Mouse (Mus musculus): ENCODE data around the gene 1700012A03Rik.

1700012A03Rik gene

DNA sequence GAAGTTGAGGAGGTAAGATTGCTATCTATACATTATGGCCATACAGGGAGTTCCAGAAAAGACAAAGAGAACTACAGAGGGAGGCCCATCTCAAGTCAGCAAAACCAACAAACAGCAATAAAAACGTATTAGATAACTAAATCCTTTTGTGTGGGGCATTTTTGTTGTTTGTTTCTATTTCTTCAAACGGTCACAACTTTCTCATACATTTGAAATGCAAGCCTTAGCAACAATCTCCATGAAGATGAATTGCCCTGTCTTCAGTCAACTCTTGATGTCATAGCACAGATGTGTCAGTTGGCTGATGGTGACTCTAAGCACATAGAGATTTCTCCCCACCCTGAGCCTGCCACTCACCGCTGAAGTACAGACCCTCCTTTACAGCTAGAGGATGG is at the start of gene 1700012A03Rik:
Gene 1700012A03Rik (plus strand): TSS at position 296 of the 395 bp plus-strand sequence.
- no peak for DNase-seq (ENCODE audit: low spot score in 2 of 2)

DNA sequence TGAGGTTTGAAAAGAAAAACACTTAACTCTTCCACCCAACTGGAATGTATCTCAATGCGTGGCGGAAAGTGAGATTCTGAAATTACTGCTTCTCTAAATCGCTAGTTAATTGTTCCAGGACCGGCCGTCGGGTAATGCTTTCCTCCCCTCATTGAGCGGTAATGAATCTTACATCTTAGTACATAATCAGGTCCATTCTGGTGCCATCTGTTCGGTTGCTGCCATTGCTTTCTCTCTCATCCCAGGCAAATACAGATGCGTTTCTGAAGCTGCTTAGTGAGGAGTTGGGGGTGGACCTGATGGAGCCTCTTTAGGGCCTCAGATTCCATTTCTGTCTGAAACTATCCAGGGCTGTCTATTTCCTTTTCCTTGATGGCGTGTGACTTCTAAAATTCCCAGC is 45.8 kb upstream of the 1700012A03Rik start:
- DNase-seq (ENCODE audit: low spot score in 2 of 2), result no peak

DNA sequence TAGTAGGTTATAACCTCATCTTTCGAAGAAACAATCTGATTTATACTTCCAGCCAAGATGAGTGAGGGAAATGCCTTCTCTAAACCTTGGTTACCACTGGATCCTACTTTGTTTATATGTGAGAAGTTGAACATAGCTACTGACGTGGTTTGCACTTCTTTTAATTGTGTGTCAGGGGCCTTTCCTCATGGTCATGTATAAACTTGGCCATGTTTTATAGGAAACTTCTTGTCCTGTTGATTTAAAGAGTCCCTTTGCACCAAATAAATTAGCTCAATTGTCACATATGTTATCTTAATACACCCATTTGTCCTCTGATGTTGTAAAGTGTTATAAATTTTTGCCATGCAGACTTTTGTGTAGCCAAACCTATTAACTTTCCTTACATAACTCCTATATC is 44.1 kb upstream of the 1700012A03Rik start:
- no peak for DNase-seq (ENCODE audit: low spot score in 2 of 2)

DNA sequence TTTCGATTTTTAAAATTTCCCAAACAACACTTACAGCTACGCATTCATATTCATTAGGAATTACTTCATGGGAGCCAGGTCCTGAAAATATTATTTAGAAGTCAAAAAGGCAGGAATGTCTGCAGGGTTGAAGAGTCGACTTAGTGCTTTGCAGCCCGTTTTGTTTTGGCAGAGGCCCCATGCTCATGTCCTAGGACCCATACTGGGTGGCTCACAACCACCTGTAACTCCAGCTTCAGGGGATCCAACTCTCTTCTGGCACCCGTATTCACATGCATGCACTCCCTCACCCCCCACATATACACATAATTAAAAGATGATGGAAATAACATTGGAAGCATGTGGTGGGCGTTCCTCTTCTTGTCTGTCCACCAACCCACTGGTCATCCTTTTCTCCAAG is 43.7 kb upstream of the 1700012A03Rik start:
- no peak for DNase-seq (ENCODE audit: low spot score in 2 of 2)

DNA sequence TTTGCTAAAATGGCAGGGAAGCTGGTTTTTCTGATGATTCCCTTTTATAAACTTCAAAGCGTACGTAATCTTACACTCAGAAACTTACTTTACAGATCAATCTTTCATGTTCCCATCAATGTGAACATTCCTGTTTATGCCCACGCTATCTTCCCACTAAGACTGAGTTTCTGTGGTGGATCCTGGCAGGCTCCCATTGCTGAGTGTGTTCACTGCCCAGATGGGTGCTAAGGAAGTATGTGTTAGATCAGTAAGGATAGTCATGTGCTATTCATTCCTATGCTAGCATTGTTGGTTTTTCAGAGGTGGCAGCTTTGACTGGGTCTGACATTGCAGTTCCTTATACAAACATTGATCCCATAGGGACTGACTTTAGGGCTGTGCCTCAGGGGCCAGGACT is 42.7 kb upstream of the 1700012A03Rik start:
- DNase-seq (ENCODE audit: low spot score in 2 of 2), result no peak

DNA sequence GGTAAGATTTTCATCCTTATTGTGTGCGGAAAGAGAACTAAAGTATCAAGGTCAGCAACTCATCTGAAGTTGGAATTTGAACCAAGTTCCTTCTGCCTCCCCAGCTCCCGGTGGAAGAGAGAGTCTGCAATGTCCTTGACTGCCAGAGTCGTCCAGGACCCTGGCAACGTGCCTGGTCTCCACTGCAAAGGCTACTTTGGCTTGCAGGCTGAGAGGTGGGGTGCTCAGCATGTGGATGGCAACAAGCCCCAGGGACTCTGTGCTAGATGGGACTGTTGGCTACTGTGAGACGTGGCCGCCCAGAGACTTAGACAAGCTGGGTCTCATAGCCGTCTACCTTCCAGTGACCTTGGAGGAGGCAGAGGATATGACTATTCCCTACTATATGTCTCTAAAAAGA is 33.2 kb upstream of the 1700012A03Rik start:
- DNase-seq (ENCODE audit: low spot score in 2 of 2), result no peak

DNA sequence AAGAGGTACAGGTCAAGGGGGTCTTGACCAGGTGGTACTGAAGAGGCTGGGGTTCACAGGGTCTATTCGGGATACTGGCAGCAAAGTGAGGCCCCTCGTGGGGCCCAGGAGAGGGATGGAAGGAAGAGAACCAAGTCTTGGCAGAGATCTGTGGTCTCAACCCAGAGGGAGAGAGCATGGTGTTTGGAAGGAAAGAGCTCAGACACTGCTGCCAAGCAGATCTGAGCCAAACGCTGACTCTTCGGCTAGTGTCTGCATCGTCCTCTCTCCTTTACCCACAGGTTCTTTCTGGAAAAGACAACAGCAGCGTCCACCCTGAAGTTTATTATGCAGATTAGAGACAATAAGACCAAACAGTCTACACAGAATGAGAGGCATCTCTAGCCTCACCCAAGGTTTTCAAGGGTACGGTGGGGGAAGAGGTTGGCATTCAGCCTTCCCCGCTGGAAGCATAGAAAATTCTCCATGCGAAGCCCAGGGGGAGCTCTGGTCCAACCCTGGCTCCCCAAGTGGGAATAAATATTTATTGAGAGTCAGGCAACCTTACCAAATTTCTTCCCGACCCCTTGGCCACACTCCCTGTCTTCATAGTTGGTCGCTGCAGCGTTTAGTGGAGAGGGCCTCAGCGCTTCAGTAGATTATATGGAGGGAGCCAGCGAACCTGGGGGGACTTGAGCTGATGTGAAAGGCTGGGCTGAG is 32.5 kb upstream of the 1700012A03Rik start:
- no peak for DNase-seq (ENCODE audit: low spot score in 2 of 2)

DNA sequence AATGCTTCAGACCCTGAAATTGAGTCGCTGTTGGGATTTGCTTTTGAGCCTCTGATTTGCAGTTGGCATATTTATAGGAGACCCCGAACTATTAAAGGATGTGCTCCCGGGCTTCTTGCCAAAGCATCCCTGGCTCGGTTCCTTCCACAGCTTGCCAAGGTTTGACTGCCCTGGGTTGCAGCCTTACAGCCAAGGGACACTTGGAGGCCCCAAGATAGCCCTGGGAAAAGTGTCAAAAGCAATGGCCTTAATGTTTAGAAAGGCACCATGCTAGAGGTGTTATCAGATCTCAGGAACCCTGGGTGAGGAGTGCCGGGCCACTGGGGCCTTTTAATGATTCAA is 32.0 kb upstream of the 1700012A03Rik start:
- no peak for DNase-seq (ENCODE audit: low spot score in 2 of 2)

DNA sequence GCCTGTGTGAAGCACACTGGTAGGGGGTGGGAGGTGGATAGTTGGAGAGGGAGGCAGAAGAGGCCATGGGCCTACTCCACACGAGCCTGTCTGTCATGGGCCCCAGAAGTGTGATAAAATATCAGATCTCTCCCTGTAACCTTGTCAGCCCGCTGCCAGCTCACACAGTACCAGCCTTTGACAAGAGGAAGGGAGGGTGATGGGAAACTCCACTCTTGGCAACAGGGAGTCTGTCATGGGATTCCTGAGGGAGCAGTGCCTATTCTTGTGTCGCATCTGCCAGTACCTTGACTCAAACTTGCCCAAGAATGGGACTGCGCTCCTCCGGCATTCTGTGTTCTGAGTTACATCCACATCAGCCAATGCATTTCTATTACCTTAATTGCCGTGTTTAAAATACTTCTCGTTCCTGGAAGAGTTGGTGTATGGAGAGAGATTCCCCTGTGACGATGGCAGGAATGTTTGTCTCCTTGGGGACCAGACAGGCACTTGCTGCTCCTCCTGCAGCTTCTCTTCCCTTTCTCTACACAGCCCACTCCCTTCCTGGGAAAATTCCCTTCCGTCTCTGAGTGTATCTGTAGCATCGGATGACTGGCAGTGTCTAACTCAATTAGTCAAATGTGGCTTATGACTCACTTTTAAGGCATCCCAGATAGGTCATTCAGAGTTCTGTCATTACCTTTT is 28.1 kb upstream of the 1700012A03Rik start:
- DNase-seq (ENCODE audit: low spot score in 2 of 2), result no peak

DNA sequence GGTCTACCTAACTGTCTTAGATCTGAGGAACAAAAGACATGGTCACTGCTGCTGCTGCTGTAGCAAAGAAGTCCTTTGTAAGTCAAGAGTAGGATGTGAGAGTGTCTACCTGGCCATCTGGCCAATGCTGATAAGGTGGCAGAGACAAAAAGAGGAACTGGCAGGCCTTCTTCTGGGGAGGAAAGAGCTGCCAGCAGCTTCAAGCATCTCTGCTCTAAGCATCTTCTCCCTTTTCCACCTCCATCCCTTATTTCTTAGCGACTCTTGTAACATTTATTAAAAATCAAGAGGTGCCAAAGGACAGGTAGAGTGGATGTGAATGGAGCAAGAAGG is 27.5 kb upstream of the 1700012A03Rik start:
- DNase-seq (ENCODE audit: low spot score in 2 of 2), result no peak

DNA sequence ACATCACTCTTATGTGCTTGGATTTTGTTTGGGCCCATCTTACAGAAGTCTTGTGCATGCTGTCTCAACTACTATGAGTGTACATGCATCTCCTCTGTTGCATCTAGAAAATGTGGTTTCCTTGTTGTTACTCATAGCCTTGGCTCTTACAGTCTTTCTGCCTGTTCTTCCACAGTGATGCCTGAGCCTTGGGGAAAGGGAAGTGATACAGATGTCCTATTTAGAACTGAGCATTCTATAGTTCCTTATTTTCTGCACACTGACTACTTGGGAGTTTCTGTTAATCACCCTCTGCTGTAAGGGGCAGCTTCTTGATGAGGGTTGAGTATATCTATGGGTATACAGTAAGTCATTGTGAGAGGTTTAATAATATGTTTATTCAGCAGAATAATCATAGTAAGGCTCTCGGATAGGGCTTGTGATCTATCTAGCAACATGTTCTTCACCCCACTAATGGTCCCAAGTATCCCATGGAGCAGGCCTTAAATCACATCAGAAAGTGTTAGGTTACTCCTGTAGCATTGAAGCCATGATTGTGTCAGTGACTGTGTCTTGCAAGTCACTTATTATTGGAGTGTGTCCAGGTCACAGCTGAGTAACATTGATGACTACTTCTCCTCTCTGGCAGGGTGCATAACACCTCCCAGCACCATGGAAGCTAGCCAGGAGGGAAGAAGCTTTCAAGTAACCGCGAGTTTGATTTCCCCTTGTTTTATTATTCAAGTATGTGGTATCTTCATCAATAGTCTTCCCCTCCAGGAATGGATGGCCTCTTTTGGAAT is 21.6 kb upstream of the 1700012A03Rik start:
- DNase-seq (ENCODE audit: low spot score in 2 of 2), result no peak

DNA sequence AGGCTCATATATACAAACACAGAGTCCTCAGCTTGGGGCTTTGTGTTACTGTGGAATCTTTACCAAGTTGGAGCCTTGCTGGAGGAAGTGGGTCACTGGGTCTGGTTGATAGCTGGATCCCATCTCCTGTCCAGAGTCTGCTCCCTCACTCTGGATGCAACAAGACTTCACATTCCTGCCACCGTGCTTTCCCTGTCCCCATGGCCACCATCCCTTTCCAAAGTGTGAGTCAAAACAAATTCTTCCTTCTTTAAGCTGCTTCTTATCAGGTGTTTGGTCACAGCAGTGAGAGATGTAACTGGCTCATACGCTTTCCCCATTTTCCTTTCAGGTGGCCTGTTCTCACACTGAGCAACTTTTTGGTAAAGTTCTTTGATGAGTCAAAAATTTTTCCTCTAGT is 15.8 kb upstream of the 1700012A03Rik start:
- DNase-seq (ENCODE audit: low spot score in 2 of 2), result no peak

DNA sequence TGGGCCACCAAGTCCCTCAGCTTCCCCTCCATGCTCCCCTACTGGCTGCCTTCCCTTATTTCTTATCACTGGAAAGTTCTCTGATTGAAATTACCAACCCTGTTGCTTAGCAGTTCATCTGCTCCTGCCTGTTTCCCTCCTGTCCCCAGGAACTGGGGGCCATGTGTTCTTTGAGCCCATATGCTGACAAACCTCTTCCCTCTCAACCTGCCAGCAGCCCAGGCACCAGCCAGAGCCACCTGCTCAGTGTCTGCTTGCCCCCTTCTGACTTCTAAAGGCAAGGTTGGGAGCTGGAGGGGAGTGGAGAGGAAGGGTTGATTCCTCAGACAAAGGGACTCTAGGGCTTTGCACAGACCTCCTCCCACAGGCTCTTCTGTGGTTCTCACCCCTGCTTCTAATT is 4.7 kb upstream of the 1700012A03Rik start:
- no peak for DNase-seq (ENCODE audit: low spot score in 2 of 2)

DNA sequence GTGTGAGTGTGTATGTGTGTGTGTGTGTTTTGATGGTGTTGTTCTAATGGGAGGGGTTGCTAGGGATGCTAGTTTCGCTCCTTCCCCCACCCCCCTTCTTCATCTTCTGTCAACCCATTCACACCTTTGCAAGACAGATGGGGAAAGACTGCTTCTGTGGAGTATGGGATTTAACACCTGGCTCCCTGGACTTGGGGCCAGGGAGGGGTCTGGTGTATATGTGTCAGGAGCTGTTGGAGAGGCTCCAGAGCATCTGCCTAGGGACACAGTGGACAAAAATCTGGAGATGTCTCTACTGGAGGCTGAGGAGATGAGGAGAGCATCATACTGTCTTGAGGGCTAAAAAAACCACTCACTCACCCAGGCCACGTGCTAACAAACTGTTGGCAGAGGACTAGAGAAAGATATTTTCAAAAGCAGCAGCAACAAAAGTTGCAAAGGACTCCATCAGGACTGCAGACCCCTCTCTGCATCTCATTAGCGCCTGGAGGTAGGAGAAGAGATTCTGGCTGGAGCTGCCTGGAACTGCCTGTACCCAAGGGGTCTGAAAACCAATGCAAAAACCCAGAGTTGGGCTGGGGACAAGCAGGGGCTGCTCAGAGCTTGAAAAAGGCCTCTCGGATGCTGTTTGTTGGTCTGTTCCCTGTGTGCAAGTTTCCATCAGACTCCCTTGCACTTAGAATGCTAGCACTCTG is 643 bp upstream of the 1700012A03Rik start:
- DNase-seq (ENCODE audit: low spot score in 2 of 2), result no peak

DNA sequence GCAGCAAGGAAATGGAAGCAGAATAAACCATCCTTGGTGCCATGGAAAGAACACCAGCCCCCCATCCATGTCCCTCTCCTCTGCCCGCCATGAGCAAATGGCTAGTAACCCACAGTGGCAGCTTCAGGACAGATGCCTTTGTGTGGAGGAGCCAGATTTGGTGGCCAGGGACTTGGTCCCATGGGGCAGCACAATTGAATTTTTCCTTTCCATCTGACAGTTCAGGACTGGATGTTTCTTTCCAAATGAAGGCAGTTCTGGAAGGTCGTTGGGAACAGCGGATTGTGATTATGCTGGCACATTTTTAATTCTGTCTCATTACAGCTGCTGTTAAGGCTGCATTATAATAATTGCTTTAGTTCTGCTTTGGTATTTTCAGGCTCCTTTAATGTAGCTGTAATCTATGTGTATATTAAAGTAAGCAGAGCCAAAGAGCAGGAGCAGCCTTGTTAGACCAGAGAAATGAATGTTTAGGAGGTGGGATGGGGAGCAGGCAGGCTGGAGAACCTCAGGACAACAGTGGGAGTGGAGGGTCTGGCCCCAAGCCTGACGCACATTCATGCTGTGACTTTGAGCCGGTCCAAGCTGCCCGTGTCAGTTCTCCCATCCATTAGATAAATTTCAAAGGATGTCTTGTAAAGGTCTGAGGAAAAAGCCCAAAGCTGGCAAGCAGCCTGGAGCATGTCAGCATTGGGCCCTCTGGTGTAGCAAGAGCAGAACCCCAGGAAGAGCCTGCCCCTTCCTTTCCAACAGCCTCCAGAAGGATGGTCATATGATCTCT is 2.3 kb downstream of the 1700012A03Rik start:
- DNase-seq (ENCODE audit: low spot score in 2 of 2), result no peak

DNA sequence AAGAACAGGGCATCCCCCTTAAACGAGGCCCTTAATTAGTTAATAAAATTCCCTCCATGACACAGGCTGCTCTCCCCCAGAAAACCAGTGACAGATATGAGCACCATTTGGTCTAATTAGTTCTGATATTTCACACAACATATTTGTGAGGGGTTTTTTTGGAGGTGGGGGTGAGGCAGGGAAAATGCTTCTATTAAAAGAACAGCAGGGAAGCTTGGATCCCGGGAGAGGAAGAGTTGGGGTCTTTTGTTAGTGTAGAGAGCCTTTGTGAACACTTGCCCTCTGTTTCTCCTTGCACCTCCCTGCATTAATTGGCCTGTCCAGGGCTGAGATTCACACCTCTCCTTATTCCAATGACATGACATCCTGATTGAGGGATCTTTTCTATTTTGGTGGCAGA is 6.5 kb downstream of the 1700012A03Rik start:
- no peak for DNase-seq (ENCODE audit: low spot score in 2 of 2)

DNA sequence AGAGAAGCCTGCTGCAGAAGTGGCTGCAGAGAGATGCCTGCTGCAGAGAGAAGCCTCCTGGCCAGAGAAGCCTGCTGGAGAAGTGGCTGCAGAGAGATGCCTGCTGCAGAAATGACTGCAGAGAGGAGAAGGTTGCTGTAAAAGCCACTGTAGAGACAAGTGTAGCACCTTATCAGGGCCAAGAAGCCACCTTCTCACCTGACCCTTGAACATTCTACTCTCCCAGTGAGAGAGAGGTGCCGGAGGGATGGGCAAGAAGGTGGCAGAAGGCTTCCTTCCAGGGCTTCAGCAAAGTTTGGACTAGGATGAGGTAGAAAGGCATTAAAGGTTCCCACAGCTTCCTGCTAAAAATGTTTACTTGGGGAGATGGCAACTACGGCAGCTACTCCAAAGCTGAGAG is 8.5 kb downstream of the 1700012A03Rik start:
- DNase-seq (ENCODE audit: low spot score in 2 of 2), result no peak

DNA sequence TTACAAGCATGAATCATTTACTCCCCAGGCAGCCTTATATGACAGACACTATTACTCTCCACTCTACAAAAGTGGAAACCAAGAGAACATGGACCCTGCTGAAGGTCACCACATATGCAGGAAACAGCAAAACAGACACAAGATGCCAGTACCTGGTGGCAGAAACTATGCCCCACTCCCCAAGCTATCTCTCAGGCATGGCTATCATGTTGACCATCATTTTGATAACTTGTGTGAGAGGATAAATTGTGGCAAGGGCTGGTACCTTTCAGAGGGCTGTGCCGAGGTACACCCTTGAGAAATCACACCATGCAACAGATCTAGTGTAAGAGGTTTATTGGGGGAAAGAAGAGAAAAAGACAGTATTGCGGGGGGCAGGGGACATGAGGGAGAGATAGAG is 10.6 kb downstream of the 1700012A03Rik start:
- no peak for DNase-seq (ENCODE audit: low spot score in 2 of 2)

DNA sequence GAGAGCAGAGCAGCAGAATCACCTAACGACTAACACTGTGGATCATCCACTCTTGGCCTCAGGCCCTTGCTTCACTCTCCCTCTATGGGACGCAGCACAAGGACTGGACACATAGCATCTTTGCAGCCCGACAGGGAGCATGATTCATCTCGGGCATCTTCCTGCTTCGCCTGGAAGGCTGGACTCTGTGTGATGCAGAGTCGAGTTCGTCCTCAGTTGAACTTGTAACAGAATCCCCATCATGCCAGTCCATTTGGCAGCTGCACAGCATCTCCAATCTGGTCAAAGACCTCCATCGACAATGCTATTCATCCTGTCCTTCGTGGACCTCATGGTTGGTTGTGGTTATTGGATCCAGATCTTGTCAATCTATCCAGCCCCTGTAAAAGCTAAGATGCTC is 11.2 kb downstream of the 1700012A03Rik start:
- no peak for DNase-seq (ENCODE audit: low spot score in 2 of 2)

DNA sequence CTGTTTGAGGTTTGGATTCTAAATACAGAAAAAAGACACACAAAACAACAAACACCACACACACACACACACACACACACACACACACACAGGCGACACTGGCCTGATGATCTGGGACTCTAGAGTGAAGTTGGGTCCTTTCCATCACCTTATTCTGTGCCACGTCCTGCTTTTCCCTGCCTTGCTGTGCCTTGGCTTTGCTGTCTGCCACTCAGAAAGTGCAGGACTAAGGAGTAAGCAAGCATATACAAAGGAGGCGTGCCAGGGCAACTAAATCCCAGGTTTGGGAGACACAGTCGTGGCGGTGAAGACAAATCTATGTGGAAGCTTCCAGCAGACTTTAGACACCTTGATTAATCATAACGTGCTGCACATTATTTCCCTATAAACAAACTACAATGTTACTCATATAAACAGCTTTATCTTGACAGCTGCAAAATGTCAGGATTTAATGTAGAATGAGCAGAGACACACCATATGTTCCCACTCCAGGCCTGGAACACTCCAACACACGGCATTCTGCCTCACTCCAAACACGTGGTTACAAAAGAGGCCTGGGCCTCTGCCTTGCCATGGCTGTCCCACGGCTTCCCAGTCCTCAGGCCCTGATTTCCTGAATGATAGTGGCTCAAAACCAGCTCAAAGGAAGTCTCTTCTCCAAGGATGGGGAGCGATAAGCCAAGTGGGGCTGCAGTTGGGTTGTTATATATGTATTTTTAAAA is 15.9 kb downstream of the 1700012A03Rik start:
- no peak for DNase-seq (ENCODE audit: low spot score in 2 of 2)

DNA sequence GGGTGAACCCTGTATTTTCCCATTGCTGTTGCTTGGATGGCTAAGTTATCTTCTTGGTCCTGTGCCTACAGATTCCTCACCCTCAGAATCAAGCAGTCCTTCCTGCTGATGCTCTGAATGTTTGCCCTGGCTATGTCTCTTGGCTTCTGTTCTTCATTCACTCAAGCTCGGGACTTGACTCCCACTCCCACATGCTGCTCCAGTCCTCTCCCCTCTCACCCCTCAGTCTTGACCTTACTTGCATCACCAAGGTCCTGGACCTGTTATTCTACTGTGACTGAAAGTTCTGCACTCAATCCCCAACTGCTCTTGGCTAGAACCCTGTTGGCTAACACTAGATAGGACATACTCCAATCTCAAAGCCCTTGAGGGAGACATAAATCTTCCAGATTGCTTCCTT is 22.1 kb downstream of the 1700012A03Rik start:
- DNase-seq (ENCODE audit: low spot score in 2 of 2), result no peak
